In the genomic region with DNA sequence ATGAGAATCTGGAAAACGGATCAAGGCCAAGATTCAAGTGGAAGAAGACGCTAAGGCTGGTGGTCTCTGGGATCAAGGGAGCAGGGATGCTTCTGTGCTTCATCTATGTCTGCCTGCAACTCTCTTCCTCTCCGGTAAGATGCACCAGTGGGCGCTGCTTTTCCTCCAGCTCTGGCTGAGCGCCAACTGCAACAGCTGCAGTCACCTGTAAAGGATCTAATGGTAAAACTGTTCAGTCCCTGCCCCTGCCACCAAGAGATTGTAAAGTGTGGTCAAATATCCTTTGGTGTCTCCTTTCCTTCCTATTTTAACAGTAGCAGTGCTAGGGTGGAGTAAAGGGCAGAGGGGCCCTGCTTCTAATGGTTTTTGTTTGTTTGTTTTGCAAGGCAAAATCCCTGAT, we compare ENCODE assay signal across 11 mouse cellular contexts. TPM values are rescaled to one million over a fixed set of nuclear protein-coding genes. Genes with fewer than 3 reads are reported as not detected.
DNase-seq lines count a peak whose midpoint lies in the region; ATAC-seq and TF ChIP-seq lines count a peak whose summit lies in the region.
"Had no signal": no experiment of that assay in that cellular context is flagged by ENCODE, and none has a peak within 500 bp of the region (broad histone marks: within the 10 kb centered on the region; RNA-seq: fewer than 3 reads in every experiment).

No protein-coding gene starts in this region.

- TF ChIP-seq CTCF in layer of hippocampus, adult 2 months (conservative IDR thresholded peaks at IDR 0.05): no peak

- ATAC-seq in megakaryocyte, adult 5-6 weeks (ENCODE audit: poor library complexity, severe bottlenecking): peak; percentile 6; the same call in 1 of the 2 replicates

- DNase-seq in heart, adult 11 months: peak; percentile 83
- DNase-seq in heart, postnatal 36 days: no peak
- DNase-seq in lung, postnatal 36 days: peak; percentile 6
- DNase-seq in lung, postnatal 14 days: no peak
- peak; percentile 62 for DNase-seq in thymus, postnatal 4 days
- no peak for DNase-seq in cerebellum, adult 11 months
- no peak for DNase-seq in layer of hippocampus, adult 2 months (ENCODE audit: low spot score in 2 of 2)

- H3K27ac ChIP-seq in layer of hippocampus, adult 2 months: no peak overlapping the region
- H3K27ac ChIP-seq: heart, embryonic 13.5 days; limb, embryonic 12.5 days; neural tube, embryonic 13.5 days had no signal

- intact Hi-C loops in heart, postnatal 36 days (cut with DNase I): no loop called here

- no peak overlapping the region for H3K4me3 ChIP-seq in layer of hippocampus, adult 2 months
- H3K4me3 ChIP-seq: heart, embryonic 13.5 days; limb, embryonic 12.5 days; neural tube, embryonic 13.5 days had no signal

RNA-seq across cellular contexts. Expression of a gene that starts 0.4 kb away (rescaled TPM):
- not detected for total RNA-seq in heart, postnatal 36 days (2021)
- not detected in 2 replicates for total RNA-seq in megakaryocyte, adult 5-6 weeks (2015)
- total RNA-seq in megakaryocyte, adult 5-6 weeks (2017): not detected in 2 replicates
- total RNA-seq in layer of hippocampus, adult 2 months (2021): not detected

Comparison
In these comparisons a context has a peak if more than half of its experiments do, and no peak if none do; other contexts are left out.
1. DNase-seq: peak in heart, adult 11 months (single experiment), lung, postnatal 36 days (single experiment) and thymus, postnatal 4 days (single experiment); none in heart, postnatal 36 days (0 of 2), lung, postnatal 14 days (single experiment), cerebellum, adult 11 months (single experiment) and layer of hippocampus, adult 2 months (0 of 2).